Mouse (Mus musculus) intestine, postnatal 0 days (tissue): ENCODE results near the gene Mup5. TPM values are rescaled to one million over a fixed set of nuclear protein-coding genes. Genes with fewer than 3 reads are reported as not detected.

ENCODE experiments used
- polyA plus RNA-seq: library from polyadenylated mRNA; unstranded; fragments of >200 nt; fragmentation: Nextera tagmentation; extraction: Ambion mirVana; gene quantifications from 2 replicates; pipeline ENCODE4 v1.2.1, GENCODE M21; 2015

Mup5 gene
- polyA plus RNA-seq, 1 experiment from 2014 or later: not detected

Other genes starting within 250 kb of the Mup5 start
- gene Mup17, start 239.4 kb downstream of the Mup5 start, polyA plus RNA-seq: not detected in 2 replicates
- gene Mup18, start 161.1 kb downstream of the Mup5 start, polyA plus RNA-seq: not detected in 2 replicates
- gene Mup19, start 53.0 kb downstream of the Mup5 start, polyA plus RNA-seq: not detected in 2 replicates
- 0.22 and 0.29 TPM in 2 replicates for gene Mup20, start 218.9 kb upstream of the Mup5 start, polyA plus RNA-seq